Mouse (Mus musculus) adrenal gland, postnatal 25 days (tissue): ENCODE data around the gene Zfp146. TPM values are rescaled to one million over a fixed set of nuclear protein-coding genes. Genes with fewer than 3 reads are reported as not detected.
"Not testable (repeated sequence)": the region's sequence is repeated elsewhere in the genome, so short reads cannot be mapped to it uniquely, and the experiment has no call there.

Experiments
- DNase-seq: peaks from one replicate; pipeline ENCODE4 v3.0.0; 2021; ENCODE audit warnings: mixed read lengths
- total RNA-seq: library from RNA; stranded (reverse); gene quantifications from 2 replicates; pipeline ENCODE4 v1.2.3, GENCODE M21; 2021

Gene Zfp146
- total RNA-seq, 1 experiment from 2014 or later: 50.2 TPM

DNA sequence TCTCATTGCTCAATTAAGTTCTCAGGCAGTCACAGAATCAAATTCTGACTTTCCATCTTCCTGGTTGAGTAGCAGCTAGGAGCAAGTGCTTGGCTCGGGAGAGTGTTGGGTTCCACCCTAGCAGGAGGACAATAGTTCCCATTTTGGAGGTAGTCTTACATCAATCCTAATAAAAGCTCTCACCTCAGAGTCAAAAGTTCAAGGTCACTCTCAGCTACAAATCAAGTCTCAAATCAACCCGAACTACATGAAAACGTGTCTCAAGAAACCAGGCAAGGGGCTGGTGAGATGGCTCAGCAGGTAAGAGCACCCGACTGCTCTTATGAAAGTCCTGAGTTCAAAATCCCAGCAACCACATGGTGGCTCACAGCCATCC, 19.6 kb upstream of the Zfp146 start:
- no peak for DNase-seq

- DNase-seq: no peak
Measured at GRCm38 (mm10) chr7:30188344-30189115, 19.0 kb upstream of the Zfp146 start.

DNA sequence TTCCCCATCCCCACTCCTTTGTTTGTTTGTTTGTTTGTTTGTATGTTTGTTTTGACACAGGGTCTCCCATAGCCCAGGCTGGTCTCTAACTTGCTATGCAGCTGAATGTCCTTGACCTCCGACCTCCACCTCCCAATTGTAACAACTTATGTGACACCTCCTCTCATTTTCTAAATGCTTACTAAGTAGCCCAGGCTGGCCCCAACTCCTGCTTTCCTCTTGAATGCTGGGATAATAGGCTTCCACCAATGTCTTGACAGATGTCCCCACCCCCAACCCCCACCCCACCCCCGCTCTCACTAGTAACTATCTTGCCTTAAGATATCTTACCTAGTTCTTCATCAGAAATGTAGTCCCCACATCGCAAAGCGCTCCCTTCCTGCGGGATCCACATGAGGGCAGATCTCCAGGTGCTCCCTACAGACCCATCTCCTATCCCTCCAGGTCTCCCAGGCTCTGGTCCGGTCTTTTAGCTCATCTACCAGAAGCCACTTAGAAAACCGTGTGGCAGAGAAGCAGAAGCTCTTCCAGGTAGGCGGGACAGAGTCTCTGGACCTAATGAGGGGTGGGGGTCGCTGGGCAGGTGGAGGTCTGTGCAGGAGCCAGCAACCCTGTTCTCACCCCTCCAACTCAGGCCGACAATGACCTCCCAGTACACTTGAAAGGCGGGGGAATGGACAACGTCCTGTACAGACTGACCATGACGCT, 15.2 kb upstream of the Zfp146 start:
- no peak for DNase-seq

- DNase-seq: peak; percentile 87
Measured at GRCm38 (mm10) chr7:30183879-30184289, 14.3 kb upstream of the Zfp146 start, which contains the start of gene Cox7a1. Cox7a1 (plus strand) TSS chr7:30184144.

DNA sequence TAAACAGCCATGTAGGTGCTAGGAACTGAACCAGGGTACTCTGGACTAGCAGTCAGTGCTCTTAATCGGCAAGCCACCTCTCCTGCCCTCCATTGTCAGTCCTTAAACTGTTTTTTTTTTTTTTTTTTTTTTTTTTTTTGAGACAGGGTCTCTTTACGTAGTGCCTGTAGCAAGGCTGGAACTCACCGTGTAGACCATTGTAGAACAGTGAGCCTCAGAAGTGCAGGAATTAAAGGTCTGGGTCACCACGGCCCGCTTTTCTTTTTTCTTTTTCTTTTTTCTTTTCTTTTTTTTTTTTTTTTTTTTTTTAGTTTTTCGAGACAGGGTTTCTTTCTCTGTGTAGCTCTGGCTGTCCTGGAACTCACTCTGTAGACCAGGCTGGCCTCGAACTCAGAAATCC, 13.6 kb upstream of the Zfp146 start:
- DNase-seq: not testable (repeated sequence)

DNA sequence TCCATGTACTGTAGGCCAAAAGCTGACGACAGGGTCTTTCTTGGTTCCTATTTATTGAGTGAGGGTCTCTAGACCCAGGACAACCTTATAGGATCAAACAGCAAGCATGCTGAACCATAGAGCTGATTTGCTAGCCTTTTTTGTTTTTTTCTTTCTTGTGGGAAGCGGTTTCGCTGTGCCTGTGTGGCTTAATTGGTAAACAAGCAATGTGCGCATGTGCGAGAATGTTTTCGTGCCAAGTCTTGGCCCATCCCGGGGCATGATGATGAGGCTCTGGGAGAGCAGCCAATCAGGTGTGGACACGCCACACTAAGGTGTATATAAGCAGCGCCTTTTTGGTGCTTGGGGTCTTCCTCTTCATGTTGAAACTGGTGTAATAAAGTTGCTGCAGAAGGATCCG, 12.4 kb upstream of the Zfp146 start:
- DNase-seq: not testable (repeated sequence)

DNA sequence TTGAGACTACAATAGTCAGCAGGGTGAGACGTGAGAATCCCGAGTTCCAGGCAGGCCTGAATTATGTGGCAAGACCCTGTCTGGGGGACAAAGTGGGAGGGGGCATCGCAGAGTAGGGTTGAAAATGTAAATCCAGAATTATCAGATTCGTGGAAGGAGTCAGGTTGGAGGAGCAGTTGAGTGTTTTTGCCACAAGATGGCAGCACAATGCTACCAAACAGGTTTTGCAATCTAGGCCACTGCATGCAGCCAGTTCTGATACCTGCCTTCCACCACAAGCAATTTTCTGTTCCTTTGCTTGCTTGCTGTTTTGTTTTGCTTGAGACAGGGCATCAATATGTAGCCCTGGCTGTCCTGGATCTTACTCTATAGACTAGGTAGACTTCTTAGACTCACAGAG, 11.8 kb upstream of the Zfp146 start:
- peak; percentile 63 for DNase-seq

- DNase-seq: no peak
Measured at GRCm38 (mm10) chr7:30178256-30178655, 8.7 kb upstream of the Zfp146 start.

DNA sequence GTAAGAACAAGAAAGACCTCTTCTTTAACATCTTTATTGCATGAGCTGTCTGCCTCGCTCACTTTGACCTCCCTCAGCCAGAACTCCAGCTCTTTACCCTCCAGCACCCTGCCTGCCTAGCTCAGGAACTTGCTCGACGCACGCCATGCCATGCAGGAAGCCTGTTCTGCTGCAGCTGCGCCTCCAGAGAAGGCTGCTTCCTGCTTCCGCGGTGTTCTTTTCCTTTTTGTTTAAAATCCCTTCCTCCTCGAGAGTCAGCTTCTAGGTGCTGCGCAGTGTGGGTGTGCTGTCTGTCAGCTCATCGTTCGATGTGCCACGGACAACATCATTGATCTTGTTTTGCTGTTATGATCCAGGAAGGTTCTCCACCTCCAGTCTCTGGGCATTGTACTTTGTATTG, 6.9 kb upstream of the Zfp146 start:
- no peak for DNase-seq

- no peak for DNase-seq
Measured at GRCm38 (mm10) chr7:30170283-30170951, 867 bp upstream of the Zfp146 start.

- no peak for DNase-seq
Measured at GRCm38 (mm10) chr7:30168914-30169582, 502 bp downstream of the Zfp146 start.

DNA sequence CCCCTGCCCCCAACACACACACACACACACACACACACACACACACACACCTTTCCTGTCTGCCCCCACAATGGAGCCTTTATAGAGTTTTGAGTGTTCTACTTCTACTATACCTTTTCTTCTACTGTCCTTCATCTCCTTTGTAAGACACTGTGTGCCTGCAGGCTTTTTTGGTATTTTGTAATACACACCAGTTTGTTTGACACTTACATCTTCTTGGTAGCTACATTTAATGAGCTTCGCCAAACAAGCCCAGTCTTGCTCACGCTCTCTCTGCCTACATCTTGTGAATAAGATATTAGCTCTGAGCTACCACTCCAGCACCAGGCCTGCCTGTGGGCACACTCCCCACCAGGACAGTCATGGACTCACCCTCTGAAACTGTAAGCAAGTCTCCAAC, 4.8 kb downstream of the Zfp146 start:
- no peak for DNase-seq

DNA sequence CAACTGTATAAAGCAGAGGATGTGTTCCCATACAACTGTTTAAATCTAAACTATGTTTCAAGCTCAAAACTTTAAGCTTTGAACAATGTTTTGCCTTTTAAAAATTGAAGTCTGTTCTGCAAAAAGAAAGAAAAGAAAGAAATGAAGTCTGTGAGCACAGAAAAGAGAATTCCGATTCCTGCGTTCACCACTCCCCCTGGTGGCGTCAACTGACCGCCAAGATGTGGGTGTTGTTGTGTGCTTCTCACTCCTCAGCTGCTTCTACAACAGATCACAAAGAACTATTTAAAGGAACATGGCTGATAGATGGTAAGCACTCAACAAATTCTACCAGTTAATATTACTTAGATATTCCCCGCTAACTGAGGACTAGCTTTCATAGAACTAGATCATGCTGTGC, 6.4 kb downstream of the Zfp146 start:
- no peak for DNase-seq

GRCm38 (mm10) chr7:30155507-30155906, 14.0 kb downstream of the Zfp146 start:
- no peak for DNase-seq

GRCm38 (mm10) chr7:30154040-30154439, 15.5 kb downstream of the Zfp146 start:
- DNase-seq: no peak

DNA sequence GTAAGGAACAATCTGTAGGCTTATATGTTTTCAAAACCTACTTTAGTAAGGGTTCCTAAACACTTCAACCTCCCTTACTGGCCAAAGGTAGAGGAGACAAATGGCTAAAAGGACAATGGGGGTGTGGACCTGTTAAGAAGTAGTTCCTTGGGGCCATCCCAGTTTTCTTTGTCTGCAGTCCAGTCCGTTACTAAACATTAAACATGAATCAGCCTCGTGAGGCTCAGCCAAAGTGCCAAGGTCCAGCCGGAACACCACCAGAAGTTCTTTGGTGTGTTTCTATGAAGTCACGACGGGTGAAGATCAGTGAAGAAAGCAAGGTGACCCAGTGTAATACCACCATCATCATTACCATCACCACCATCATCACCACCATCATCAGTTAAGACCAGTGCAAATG, 22.5 kb downstream of the Zfp146 start:
- DNase-seq: no peak

- peak; percentile 64 for DNase-seq
Measured at GRCm38 (mm10) chr7:30143555-30144209, 25.9 kb downstream of the Zfp146 start.

- no peak for DNase-seq
Measured at GRCm38 (mm10) chr7:30143170-30143554, 26.4 kb downstream of the Zfp146 start.

- no peak for DNase-seq
Measured at GRCm38 (mm10) chr7:30136826-30137225, 32.7 kb downstream of the Zfp146 start.

GRCm38 (mm10) chr7:30132396-30132795, 37.2 kb downstream of the Zfp146 start:
- no peak for DNase-seq

DNA sequence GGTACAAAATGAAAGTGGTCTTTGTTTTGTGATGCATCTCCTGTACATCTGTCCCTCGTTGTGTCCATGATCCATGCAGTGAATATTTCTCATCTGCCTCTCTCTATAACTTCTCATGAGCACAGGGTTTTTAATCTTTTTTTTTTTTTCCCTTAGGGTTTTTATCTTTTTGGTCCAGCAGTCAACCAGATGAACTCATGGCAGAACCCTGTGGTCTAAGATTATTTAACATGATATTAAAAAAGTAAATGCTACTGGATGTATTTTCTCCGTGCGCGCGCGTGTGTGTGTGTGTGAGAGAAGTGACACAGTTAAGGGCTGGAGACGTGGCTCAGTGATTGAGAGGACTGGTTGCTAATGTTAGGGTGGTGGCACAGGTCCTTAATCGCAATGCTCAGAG, 39.6 kb downstream of the Zfp146 start:
- no peak for DNase-seq

GRCm38 (mm10) chr7:30122188-30122530, 47.4 kb downstream of the Zfp146 start:
- peak; percentile 4 for DNase-seq
